Mouse (Mus musculus): Measurements from ENCODE around the gene Sephs2. TPM values are rescaled to one million over a fixed set of nuclear protein-coding genes. Genes with fewer than 3 reads are reported as not detected.

The Sephs2 gene
- polyA plus RNA-seq, 1 experiment from 2014 or later = 79.0 TPM

- Histone ChIP-seq H3K27ac (ENCODE audit: low read depth, low read length) (no peak overlapping the region), H3K9me3 (ENCODE audit: control insufficient read depth, low read length) (no peaks in the 10 kb centered on the region), H3K27me3 (ENCODE audit: control insufficient read depth, insufficient read depth, low read length) (no peaks in the 10 kb centered on the region), H3K9ac (ENCODE audit: low read length) (no peak overlapping the region), H3K4me3 (ENCODE audit: low read depth, low read length) (no peak overlapping the region), H3K36me3 (ENCODE audit: control insufficient read depth, insufficient read depth, low read length) (0 out of 2 replicates have a peak, but pooled peaks cover 2% of the 10 kb centered on the region), H3K4me1 (ENCODE audit: control insufficient read depth, insufficient read depth, low read length) (no peaks in the 10 kb centered on the region), H3K4me2 (no peak overlapping the region)
- no peak for DNase-seq (ENCODE audit: low spot score, missing footprints)
- no peak for ATAC-seq (ENCODE audit: low FRiP score)
- WGBS = 86% methylated on average over 3 of the region's 3 CpGs
Observed at GRCm38 (mm10) chr7:127223106-127223505, 50.7 kb downstream of the Sephs2 start.

Other genes with a start within 250 kb of the Sephs2 start
- 64.3 and 80.7 TPM in 2 replicates for gene Maz, start 247.0 kb downstream of the Sephs2 start, polyA plus RNA-seq (2014; fragmentation: Nextera tagmentation; extraction: Ambion mirVana)
- 178 and 195 TPM in 2 replicates for gene Kif22, start 231.6 kb downstream of the Sephs2 start, polyA plus RNA-seq (2014; fragmentation: Nextera tagmentation; extraction: Ambion mirVana)
- not detected in 2 replicates for gene Zg16, start 186.7 kb downstream of the Sephs2 start, polyA plus RNA-seq (2014; fragmentation: Nextera tagmentation; extraction: Ambion mirVana)
- gene AI467606, start 182.7 kb downstream of the Sephs2 start, polyA plus RNA-seq (2014; fragmentation: Nextera tagmentation; extraction: Ambion mirVana) = 1.3 and 1.7 TPM in 2 replicates
- gene Qprt, start 151.8 kb downstream of the Sephs2 start, polyA plus RNA-seq (2014; fragmentation: Nextera tagmentation; extraction: Ambion mirVana) = 5.7 and 6.2 TPM in 2 replicates
- 0.19 TPM in 1 of 2 replicates, not detected in the other for gene Spn, start 136.2 kb downstream of the Sephs2 start, polyA plus RNA-seq (2014; fragmentation: Nextera tagmentation; extraction: Ambion mirVana)
- 85.3 and 88.0 TPM in 2 replicates for gene Cd2bp2, start 78.0 kb downstream of the Sephs2 start, polyA plus RNA-seq (2014; fragmentation: Nextera tagmentation; extraction: Ambion mirVana)
- 16.9 and 19.3 TPM in 2 replicates for gene Tbc1d10b, start 65.6 kb downstream of the Sephs2 start, polyA plus RNA-seq (2014; fragmentation: Nextera tagmentation; extraction: Ambion mirVana)
- 11.7 and 13.2 TPM in 2 replicates for gene Mylpf, start 65.2 kb downstream of the Sephs2 start, polyA plus RNA-seq (2014; fragmentation: Nextera tagmentation; extraction: Ambion mirVana)
- 30.3 and 32.4 TPM in 2 replicates for gene Zfp553, start 41.0 kb downstream of the Sephs2 start, polyA plus RNA-seq (2014; fragmentation: Nextera tagmentation; extraction: Ambion mirVana)
- gene Sept1, start 40.9 kb downstream of the Sephs2 start, polyA plus RNA-seq (2014; fragmentation: Nextera tagmentation; extraction: Ambion mirVana) = 24.6 and 29.8 TPM in 2 replicates
- gene Zfp771, start 29.8 kb downstream of the Sephs2 start, polyA plus RNA-seq (2014; fragmentation: Nextera tagmentation; extraction: Ambion mirVana) = 49.3 and 54.0 TPM in 2 replicates
- 235 and 254 TPM in 2 replicates for gene Dctpp1, start 13.3 kb downstream of the Sephs2 start, polyA plus RNA-seq (2014; fragmentation: Nextera tagmentation; extraction: Ambion mirVana)
- gene Itgal, start 22.2 kb upstream of the Sephs2 start, polyA plus RNA-seq (2014; fragmentation: Nextera tagmentation; extraction: Ambion mirVana) = 0.63 and 0.69 TPM in 2 replicates
- gene Zfp768, start 71.5 kb upstream of the Sephs2 start, polyA plus RNA-seq (2014; fragmentation: Nextera tagmentation; extraction: Ambion mirVana) = 5.8 and 7.5 TPM in 2 replicates
- 6.4 and 6.5 TPM in 2 replicates for gene Zfp747, start 102.0 kb upstream of the Sephs2 start, polyA plus RNA-seq (2014; fragmentation: Nextera tagmentation; extraction: Ambion mirVana)
- gene 9130019O22Rik, start 113.1 kb upstream of the Sephs2 start, polyA plus RNA-seq (2014; fragmentation: Nextera tagmentation; extraction: Ambion mirVana) = 6.1 and 6.5 TPM in 2 replicates
- 5.0 and 6.4 TPM in 2 replicates for gene E430018J23Rik, start 119.6 kb upstream of the Sephs2 start, polyA plus RNA-seq (2014; fragmentation: Nextera tagmentation; extraction: Ambion mirVana)
- gene Zfp764, start 132.8 kb upstream of the Sephs2 start, polyA plus RNA-seq (2014; fragmentation: Nextera tagmentation; extraction: Ambion mirVana) = 6.8 and 7.1 TPM in 2 replicates
- gene Zfp688, start 148.0 kb upstream of the Sephs2 start, polyA plus RNA-seq (2014; fragmentation: Nextera tagmentation; extraction: Ambion mirVana) = 32.7 and 34.5 TPM in 2 replicates
- gene Zfp689, start 175.1 kb upstream of the Sephs2 start, polyA plus RNA-seq (2014; fragmentation: Nextera tagmentation; extraction: Ambion mirVana) = 12.6 and 15.0 TPM in 2 replicates
- 70.3 and 72.4 TPM in 2 replicates for gene Prr14, start 185.6 kb upstream of the Sephs2 start, polyA plus RNA-seq (2014; fragmentation: Nextera tagmentation; extraction: Ambion mirVana)
- 9.8 and 10.7 TPM in 2 replicates for gene Fbrs, start 205.1 kb upstream of the Sephs2 start, polyA plus RNA-seq (2014; fragmentation: Nextera tagmentation; extraction: Ambion mirVana)
- 49.6 and 52.1 TPM in 2 replicates for gene Srcap, start 237.9 kb upstream of the Sephs2 start, polyA plus RNA-seq (2014; fragmentation: Nextera tagmentation; extraction: Ambion mirVana)
- gene Gm42715, start 245.5 kb upstream of the Sephs2 start, polyA plus RNA-seq (2014; fragmentation: Nextera tagmentation; extraction: Ambion mirVana) = 19.2 and 20.2 TPM in 2 replicates